Mouse (Mus musculus) duodenum, adult 2 months (tissue): ENCODE measurements around the gene Rpl10-ps3. TPM values are rescaled to one million over a fixed set of nuclear protein-coding genes. Genes with fewer than 3 reads are reported as not detected.

ENCODE experiments used
- polyA plus RNA-seq: library from polyadenylated mRNA; depleted of rRNA; stranded (reverse); fragments of >200 nt; gene quantifications from 2 replicates; pipeline ENCODE4 v1.2.3, GENCODE M21; 2012; ENCODE audit warnings: low replicate concordance; rRNA removed

The Rpl10-ps3 gene
- polyA plus RNA-seq: 1.5 and 3.7 TPM in 2 replicates

GRCm38 (mm10) chr9:50344868-50345267 is at the start of gene Rpl10-ps3:
Rpl10-ps3 (minus strand) TSS chr9:50344968.

Other genes with a start within 250 kb of the Rpl10-ps3 start
- gene Plet1, start 149.6 kb upstream of the Rpl10-ps3 start, polyA plus RNA-seq: 0.26 and 16.1 TPM in 2 replicates
- 11.8 and 14.8 TPM in 2 replicates for gene Pts, start 183.8 kb upstream of the Rpl10-ps3 start, polyA plus RNA-seq
- gene Il18, start 209.9 kb upstream of the Rpl10-ps3 start, polyA plus RNA-seq: 12.4 and 14.0 TPM in 2 replicates
- 5.6 and 10.1 TPM in 2 replicates for gene Bco2, start 210.2 kb upstream of the Rpl10-ps3 start, polyA plus RNA-seq
- not detected in 2 replicates for gene Tex12, start 216.4 kb upstream of the Rpl10-ps3 start, polyA plus RNA-seq